Mouse (Mus musculus) bone marrow, adult 2 months (tissue): ENCODE data around the gene Ptprg.

Source experiments
- CTCF ChIP-seq: fragments of 200-500 bp; IDR thresholded peaks from 2 replicates; pipeline ENCODE4 v1.5.1; 2011; ENCODE audit warnings: low read length, control low read depth; ENCODE audit not compliant: control insufficient read depth, insufficient read depth
- POLR2A ChIP-seq: fragments of 200-500 bp; IDR thresholded peaks from 2 replicates; pipeline ENCODE4 v1.6.1; 2011; ENCODE audit warnings: low read depth, mild to moderate bottlenecking, control low read depth, low read length, borderline replicate concordance; ENCODE audit not compliant: control insufficient read depth

DNA sequence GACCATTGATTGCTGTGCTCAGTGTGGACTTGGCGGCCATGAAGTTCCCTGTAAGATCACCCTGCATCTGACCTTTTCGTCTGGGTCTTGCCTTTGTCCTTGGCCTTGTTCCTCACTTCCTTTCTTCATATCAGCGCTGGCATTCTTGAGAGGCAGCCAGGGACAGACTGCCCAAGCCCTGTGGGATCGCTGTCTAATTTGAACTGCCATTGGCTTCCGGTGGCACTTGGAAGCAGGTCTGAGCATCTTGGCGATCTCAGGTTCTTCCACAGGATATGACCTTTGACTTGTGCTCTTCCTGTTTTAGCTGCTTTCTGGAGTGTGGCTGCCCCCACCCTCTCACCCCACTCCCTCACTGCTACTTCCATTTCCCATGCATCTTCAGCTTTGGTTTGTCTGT is 315.3 kb downstream of the Ptprg start:
- TF ChIP-seq CTCF (no peak), POLR2A (no peak)
